Mouse (Mus musculus) heart, adult 2 months (tissue): ENCODE data around the gene 5330417H12Rik.

Experiments
- CTCF ChIP-seq: fragments of 200-600 bp; IDR thresholded peaks from 2 replicates; pipeline ENCODE4 v1.8.1; 2022; ENCODE audit warnings: antibody characterized with exemption, mild to moderate bottlenecking, moderate library complexity
- EP300 ChIP-seq: fragments of 200-500 bp; IDR thresholded peaks from 2 replicates; pipeline ENCODE4 v1.6.1; 2011; ENCODE audit warnings: low read depth, low read length, control low read depth; ENCODE audit not compliant: insufficient read depth
- POLR2A ChIP-seq: fragments of 200-500 bp; IDR thresholded peaks from 2 replicates; pipeline ENCODE4 v1.6.1; 2011; ENCODE audit warnings: mild to moderate bottlenecking, low read depth, low read length, control low read depth; ENCODE audit not compliant: insufficient read depth

DNA sequence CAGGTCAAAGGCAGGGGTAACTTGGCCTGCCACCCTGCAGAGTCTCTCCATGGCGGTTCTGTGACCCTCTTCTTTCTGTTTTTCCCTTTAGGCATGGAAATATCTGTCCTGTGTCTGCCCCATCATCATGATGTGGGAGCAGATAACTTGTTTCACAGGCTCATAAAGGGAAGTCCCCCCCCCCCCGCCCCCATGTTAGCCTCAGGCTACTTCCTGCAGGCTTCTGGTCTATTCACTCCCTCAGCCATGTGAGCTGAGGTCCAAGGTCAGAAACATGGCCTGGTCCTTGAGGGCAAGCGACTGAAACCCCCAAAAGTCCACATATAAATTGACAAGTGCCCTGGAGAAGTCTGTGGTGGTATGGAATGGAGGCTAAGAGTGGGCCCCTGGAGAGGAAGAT is 4.8 kb downstream of the 5330417H12Rik start:
- no peak for TF ChIP-seq POLR2A
- TF ChIP-seq CTCF: no peak
- no peak for TF ChIP-seq EP300
